Mouse (Mus musculus) limb, embryonic 14.5 days (tissue): ENCODE measurements around the gene Phlpp1. TPM values are rescaled to one million over a fixed set of nuclear protein-coding genes. Genes with fewer than 3 reads are reported as not detected.

Experiments used
- ATAC-seq: fragments of 200-750 bp; cut with Nextera tagmentation; 2 replicates; pipeline ENCODE4 v1.8.0; 2017; ENCODE audit warnings: low read depth, moderate number of reproducible peaks, moderate TSS enrichment; ENCODE audit not compliant: low FRiP score
- DNase-seq: peaks from one replicate; pipeline ENCODE4 v3.0.0-alpha.2; 2015; ENCODE audit warnings: low spot score
- H3K27ac ChIP-seq: fragments of 300-500 bp; sonication (generic); replicated peaks from 2 replicates; pipeline ENCODE4 v1.5.1; 2014; ENCODE audit warnings: low read depth, mild to moderate bottlenecking, low read length, moderate library complexity, mixed read lengths
- H3K27me3 ChIP-seq: fragments of 300-500 bp; sonication (generic); 2 replicates; pipeline ENCODE4 v1.6.1; 2014; ENCODE audit warnings: low read length, mixed read lengths; ENCODE audit not compliant: control insufficient read depth, insufficient read depth
- H3K36me3 ChIP-seq: fragments of 300-500 bp; sonication (generic); 2 replicates; pipeline ENCODE4 v1.6.1; 2014; ENCODE audit warnings: mild to moderate bottlenecking, low read length, moderate library complexity, mixed read lengths; ENCODE audit not compliant: control insufficient read depth, insufficient read depth
- H3K4me1 ChIP-seq: fragments of 300-500 bp; sonication (generic); 2 replicates; pipeline ENCODE4 v1.6.1; 2014; ENCODE audit warnings: antibody characterized with exemption, low read length, mixed read lengths; ENCODE audit not compliant: control insufficient read depth, insufficient read depth
- H3K4me2 ChIP-seq: fragments of 300-500 bp; sonication (generic); replicated peaks from 2 replicates; pipeline ENCODE4 v1.6.1; 2014; ENCODE audit warnings: low read depth, mild to moderate bottlenecking, low read length, moderate library complexity; ENCODE audit not compliant: severe bottlenecking
- H3K4me3 ChIP-seq: fragments of 300-500 bp; sonication (generic); replicated peaks from 2 replicates; pipeline ENCODE4 v1.5.1; 2014; ENCODE audit warnings: low read length
- H3K9ac ChIP-seq: fragments of 300-500 bp; sonication (generic); 2 replicates; pipeline ENCODE4 v1.6.1; 2014; ENCODE audit warnings: mild to moderate bottlenecking, low read depth, low read length, moderate library complexity; ENCODE audit not compliant: severe bottlenecking
- H3K9me3 ChIP-seq: fragments of 300-500 bp; sonication (generic); 2 replicates; pipeline ENCODE4 v1.6.1; 2016; ENCODE audit warnings: low read length; ENCODE audit not compliant: control insufficient read depth
- POLR2A ChIP-seq: fragments of 200-500 bp; IDR thresholded peaks from 2 replicates; pipeline ENCODE4 v1.8.0; 2012; ENCODE audit warnings: inconsistent platforms, mild to moderate bottlenecking, moderate library complexity, borderline replicate concordance; ENCODE audit not compliant: insufficient read depth, insufficient read length; ENCODE audit errors: extremely low read depth
- WGBS: fragments of 180-500 bp; shearing (Covaris S2); extraction: QIAGEN DNeasy Blood & Tissue Kit; methylation state at CpG from one replicate; pipeline ENCODE4 v1.1.7; 2014; 5-methylcytosine and 5-hydroxymethylcytosine counted together
- polyA plus RNA-seq, 2 experiments: library from polyadenylated mRNA; depleted of rRNA in 1 of 2; stranded (reverse) in 1 of 2; unstranded in 1 of 2; fragments of >200 nt; fragmentation: Nextera tagmentation in 1 of 2; extraction: Ambion mirVana in 1 of 2; gene quantifications; 2 replicates each; pipeline versions ENCODE4 v1.2.1 to v1.2.3; 2012 to 2014

Phlpp1 gene
- polyA plus RNA-seq, 2 experiments: 3.9 to 9.3 TPM

DNA sequence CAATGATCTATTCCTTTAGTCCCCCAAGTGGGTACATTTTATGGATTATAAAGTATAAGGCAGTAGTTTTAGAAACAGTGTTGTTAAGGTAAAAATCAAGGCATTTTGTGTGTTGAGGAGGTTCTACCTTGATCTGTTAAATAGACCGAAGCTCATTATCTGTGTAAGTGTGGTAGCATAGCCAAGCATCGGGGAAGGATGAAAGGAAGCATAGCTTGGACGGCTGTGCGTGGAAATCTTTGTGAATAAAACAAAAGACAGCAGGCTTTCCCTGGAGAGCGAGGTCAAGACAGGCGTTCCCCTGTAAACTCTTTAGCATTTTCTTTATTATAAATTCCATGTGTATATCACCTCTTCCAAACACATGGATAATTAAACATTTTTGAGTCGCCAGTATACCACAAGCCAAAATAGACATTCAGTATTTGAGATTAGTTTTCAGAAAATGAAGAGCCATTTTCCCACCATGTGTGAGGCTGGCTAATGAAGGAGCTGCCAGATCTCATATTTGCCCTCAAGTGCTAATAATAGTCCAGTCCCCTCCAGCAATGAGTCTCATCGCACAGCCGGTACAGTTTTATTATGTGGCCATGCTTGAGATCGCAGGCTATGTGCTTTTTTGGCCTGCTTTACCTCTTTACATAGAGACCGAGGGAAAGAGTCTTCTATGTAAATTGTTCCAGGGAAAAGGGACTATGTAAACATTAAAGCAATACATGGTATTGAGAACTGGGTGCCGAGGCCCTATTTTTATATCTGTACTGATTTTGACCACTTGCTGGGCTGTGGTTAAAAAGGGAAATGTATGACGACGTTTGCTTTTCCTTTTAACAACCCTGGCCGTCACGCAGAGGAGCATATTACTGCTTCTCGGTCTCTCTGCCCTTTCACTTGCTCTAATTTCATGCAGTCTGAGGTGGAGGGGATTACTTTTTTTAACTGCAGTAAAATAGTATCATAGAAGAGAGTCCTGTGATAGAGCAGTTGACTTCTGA is 22.9 kb upstream of the Phlpp1 start:
- Histone ChIP-seq H3K36me3 (no peaks in the 10 kb centered on the region), H3K27ac (no peak overlapping the region), H3K9me3 (no peaks in the 10 kb centered on the region), H3K9ac (no peak overlapping the region), H3K4me1 (no peaks in the 10 kb centered on the region), H3K27me3 (no peaks in the 10 kb centered on the region), H3K4me3 (no peak overlapping the region), H3K4me2 (no peak overlapping the region)
- TF ChIP-seq POLR2A: no peak
- DNase-seq (no peak), ATAC-seq (0 out of 2 replicates have a peak, but pooled peaks have one; percentile 30)
- 61% methylated on average over 17 of the region's 17 CpGs for WGBS

DNA sequence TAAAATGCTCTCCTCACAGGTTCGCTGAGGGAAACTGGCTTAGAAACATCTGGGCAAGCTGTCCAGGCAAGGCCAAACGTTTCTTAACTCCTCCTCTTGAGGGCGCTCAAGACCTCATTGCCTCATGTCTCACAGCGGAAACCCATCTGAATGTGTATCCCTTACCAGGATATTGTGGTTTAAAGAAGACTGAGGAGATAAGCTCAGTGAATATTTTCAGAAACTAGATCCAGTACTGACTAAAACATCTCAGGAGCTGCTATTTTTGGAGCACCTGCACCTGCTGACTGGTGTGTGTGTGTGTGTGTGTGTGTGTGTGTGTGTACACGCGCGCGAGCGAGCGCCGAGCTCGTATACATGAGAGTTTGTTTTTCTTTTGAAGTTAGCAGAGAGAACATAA is 19.7 kb upstream of the Phlpp1 start:
- ATAC-seq (no peak), DNase-seq (no peak)
- no peak overlapping the region for H3K4me2 ChIP-seq
- H3K36me3 ChIP-seq: no peaks in the 10 kb centered on the region
- 81% methylated on average over 12 of the region's 12 CpGs for WGBS
- TF ChIP-seq POLR2A: no peak
- no peak overlapping the region for H3K4me3 ChIP-seq
- H3K9me3 ChIP-seq: no peaks in the 10 kb centered on the region
- no peaks in the 10 kb centered on the region for H3K27me3 ChIP-seq
- no peaks in the 10 kb centered on the region for H3K4me1 ChIP-seq
- no peak overlapping the region for H3K27ac ChIP-seq
- H3K9ac ChIP-seq: no peak overlapping the region

DNA sequence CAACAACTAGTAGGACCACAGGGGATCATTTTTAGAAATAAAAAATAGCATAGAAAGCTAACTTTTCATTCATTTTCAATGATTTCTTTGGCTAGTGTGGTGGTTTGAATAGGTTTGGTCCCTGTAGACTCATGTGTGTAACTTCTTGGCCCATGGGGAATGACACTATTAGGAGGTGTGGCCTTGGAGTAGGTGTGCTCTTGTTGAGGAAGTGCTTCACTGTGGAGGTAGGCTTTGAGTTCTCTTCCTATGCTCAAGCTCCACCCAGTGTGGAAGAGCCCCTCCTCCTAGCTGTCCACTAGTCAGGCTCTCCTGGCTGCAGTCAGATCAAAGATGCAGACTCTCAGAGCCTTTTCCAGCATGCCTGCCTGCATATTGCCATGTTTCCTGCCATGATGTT is 18.8 kb upstream of the Phlpp1 start:
- no peak overlapping the region for H3K9ac ChIP-seq
- no peak for DNase-seq
- no peak for TF ChIP-seq POLR2A
- ATAC-seq: no peak
- H3K27me3 ChIP-seq: no peaks in the 10 kb centered on the region
- no peaks in the 10 kb centered on the region for H3K36me3 ChIP-seq
- no peak overlapping the region for H3K4me2 ChIP-seq
- no peaks in the 10 kb centered on the region for H3K4me1 ChIP-seq
- no peaks in the 10 kb centered on the region for H3K9me3 ChIP-seq
- no peak overlapping the region for H3K27ac ChIP-seq
- H3K4me3 ChIP-seq: no peak overlapping the region

DNA sequence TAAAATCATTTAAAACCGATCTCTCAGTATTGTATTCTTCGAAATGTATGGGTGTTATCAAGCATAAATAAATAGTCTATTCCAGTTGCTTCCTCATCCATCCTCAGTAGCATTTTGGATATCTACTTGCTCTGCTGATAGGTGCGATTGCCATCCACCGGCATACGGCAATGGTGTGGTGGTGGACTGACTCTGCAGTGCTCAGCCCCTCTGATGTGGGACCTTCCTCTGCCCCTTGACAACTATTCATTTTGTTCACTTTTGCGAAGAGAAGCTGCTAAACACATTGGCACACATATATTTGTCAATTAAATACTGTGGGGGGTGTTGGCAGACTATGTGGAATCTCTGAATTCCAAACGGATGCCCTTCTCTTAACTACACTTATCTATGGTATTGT is 17.0 kb upstream of the Phlpp1 start:
- no peak for TF ChIP-seq POLR2A
- Histone ChIP-seq H3K36me3 (no peaks in the 10 kb centered on the region), H3K27ac (no peak overlapping the region), H3K4me3 (no peak overlapping the region), H3K9me3 (no peaks in the 10 kb centered on the region), H3K4me2 (no peak overlapping the region), H3K27me3 (no peaks in the 10 kb centered on the region), H3K9ac (no peak overlapping the region), H3K4me1 (no peaks in the 10 kb centered on the region)
- no peak for DNase-seq
- 88% methylated on average over 7 of the region's 7 CpGs for WGBS
- no peak for ATAC-seq

DNA sequence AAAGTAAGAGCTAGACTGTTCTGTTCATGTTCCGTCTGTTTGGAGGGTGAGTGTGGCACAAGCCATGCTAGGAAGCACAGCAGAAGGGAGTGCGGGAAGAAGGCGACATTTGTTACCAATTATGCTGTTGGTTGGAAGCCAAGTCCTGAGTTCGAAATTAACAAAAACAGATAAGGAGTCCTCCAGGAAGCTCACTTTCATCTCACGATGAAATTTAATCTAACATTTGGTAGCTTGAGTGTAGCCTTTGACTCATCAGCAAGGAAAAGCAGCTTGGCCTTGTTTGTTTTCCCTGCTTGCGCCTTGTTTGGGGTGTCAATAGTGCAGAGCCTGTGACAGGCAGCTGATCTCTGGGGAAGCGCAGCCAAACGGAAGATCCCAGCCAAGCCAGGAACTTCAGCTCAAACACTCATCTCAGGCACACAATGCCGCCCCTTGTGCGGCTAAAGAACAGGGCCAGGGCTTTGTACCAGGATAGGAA is 16.4 kb upstream of the Phlpp1 start:
- no peak overlapping the region for H3K9ac ChIP-seq
- no peaks in the 10 kb centered on the region for H3K27me3 ChIP-seq
- 69% methylated on average over 10 of the region's 10 CpGs for WGBS
- no peaks in the 10 kb centered on the region for H3K9me3 ChIP-seq
- no peak overlapping the region for H3K4me2 ChIP-seq
- TF ChIP-seq POLR2A: no peak
- no peaks in the 10 kb centered on the region for H3K36me3 ChIP-seq
- ATAC-seq (no peak), DNase-seq (no peak)
- no peak overlapping the region for H3K4me3 ChIP-seq
- H3K4me1 ChIP-seq: no peaks in the 10 kb centered on the region
- no peak overlapping the region for H3K27ac ChIP-seq

DNA sequence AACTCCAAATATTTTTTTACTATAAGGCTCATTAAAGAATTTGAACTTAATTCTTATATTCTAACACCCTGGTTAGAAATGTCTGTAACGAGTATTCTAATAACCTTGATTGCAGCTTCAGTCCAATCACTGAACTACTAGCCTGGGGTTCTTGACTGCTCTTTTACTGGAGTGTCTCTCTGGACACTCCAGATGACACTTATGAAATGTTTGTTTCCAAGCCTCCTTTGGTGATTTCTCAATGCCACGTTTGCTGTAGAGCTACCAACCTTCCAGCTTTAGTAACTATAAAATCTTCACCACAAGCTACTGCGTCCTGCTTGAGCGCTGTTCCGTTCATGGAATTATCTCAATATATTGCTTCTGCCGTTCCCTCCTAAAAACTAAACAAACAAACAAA is 15.8 kb upstream of the Phlpp1 start:
- DNase-seq (no peak), ATAC-seq (no peak)
- H3K4me1 ChIP-seq: no peaks in the 10 kb centered on the region
- 82% methylated on average over 6 of the region's 6 CpGs for WGBS
- H3K4me2 ChIP-seq: no peak overlapping the region
- H3K27ac ChIP-seq: no peak overlapping the region
- no peaks in the 10 kb centered on the region for H3K27me3 ChIP-seq
- no peaks in the 10 kb centered on the region for H3K9me3 ChIP-seq
- H3K4me3 ChIP-seq: no peak overlapping the region
- H3K9ac ChIP-seq: no peak overlapping the region
- H3K36me3 ChIP-seq: no peaks in the 10 kb centered on the region
- TF ChIP-seq POLR2A: no peak
